Mouse (Mus musculus) left cerebral cortex, postnatal 10 days (tissue): ENCODE results near the gene Lrrc25. TPM values are rescaled to one million over a fixed set of nuclear protein-coding genes. Genes with fewer than 3 reads are reported as not detected.

Experiments
- DNase-seq, 2 experiments: peaks; one replicate each; pipeline ENCODE4 v3.0.0; 2021 to 2022; ENCODE audit warnings: low spot score in 2 of 2, mixed read lengths in 1 of 2; ENCODE audit errors: extremely low spot score in 1 of 2
- intact Hi-C: fragments of 180-260 bp; cut with DNase I; formaldehyde crosslinking; loops from one replicate; pipeline ENCODE4 v1.15.1; 2025
- total RNA-seq, 2 experiments: library from RNA; stranded (reverse); gene quantifications; 2 replicates each; pipeline ENCODE4 v1.2.3; 2021

Gene Lrrc25
- total RNA-seq, 2 experiments from 2014 or later: 0.94 to 1.1 TPM

GRCm38 (mm10) chr8:70597417-70598272 is 18.3 kb upstream of the Lrrc25 start:
- intact Hi-C loops: no loop called here
- DNase-seq: no peak

GRCm38 (mm10) chr8:70598283-70598682 is 17.7 kb upstream of the Lrrc25 start:
- intact Hi-C loops: no loop called here
- DNase-seq: peak; percentile 71 to 90

- intact Hi-C loops: no loop called here
- peak in 1 of 2 experiments; percentile 41 for DNase-seq
These were observed 17.2 kb upstream of the Lrrc25 start for GRCm38 (mm10) chr8:70598722-70599121.

- no peak for DNase-seq
- intact Hi-C loops: no loop called here
These were observed 16.3 kb upstream of the Lrrc25 start for GRCm38 (mm10) chr8:70599507-70600290.

GRCm38 (mm10) chr8:70600473-70601270 is 15.3 kb upstream of the Lrrc25 start:
- DNase-seq: peak in 1 of 2 experiments; percentile 86
- intact Hi-C loops: no loop called here

- peak; percentile 82 to 95 for DNase-seq
- intact Hi-C loops: no loop called here
These were observed 14.7 kb upstream of the Lrrc25 start for GRCm38 (mm10) chr8:70601271-70601649.

- no peak for DNase-seq
These were observed 13.7 kb upstream of the Lrrc25 start for GRCm38 (mm10) chr8:70602139-70602811.

GRCm38 (mm10) chr8:70604558-70604957 is 11.4 kb upstream of the Lrrc25 start:
- intact Hi-C loops: no loop called here
- DNase-seq: no peak

More at GRCm38 (mm10) chr8:70602139-70602811, 13.7 kb upstream of the Lrrc25 start:
- intact Hi-C loops: no loop called here

GRCm38 (mm10) chr8:70605871-70606779 is 9.8 kb upstream of the Lrrc25 start:
- intact Hi-C loops: no loop called here
- no peak for DNase-seq

GRCm38 (mm10) chr8:70606780-70607602 is 9.0 kb upstream of the Lrrc25 start:
- intact Hi-C loops: no loop called here
- DNase-seq: no peak

- intact Hi-C loops: no loop called here
These were observed 8.4 kb upstream of the Lrrc25 start for GRCm38 (mm10) chr8:70607603-70607897.

GRCm38 (mm10) chr8:70607898-70608748 is 7.8 kb upstream of the Lrrc25 start:
- intact Hi-C loops: no loop called here
- peak in 1 of 2 experiments; percentile 83 for DNase-seq

More at GRCm38 (mm10) chr8:70607603-70607897, 8.4 kb upstream of the Lrrc25 start:
- DNase-seq: no peak

GRCm38 (mm10) chr8:70608749-70609367 is 7.1 kb upstream of the Lrrc25 start, which contains the start of gene Ssbp4:
TSS of gene Ssbp4 (minus strand) at chr8:70608872.
- no peak for DNase-seq
- intact Hi-C loops: no loop called here

GRCm38 (mm10) chr8:70609368-70609848 is 6.5 kb upstream of the Lrrc25 start:
- intact Hi-C loops: no loop called here
- peak; percentile 54 to 97 for DNase-seq
